Mouse (Mus musculus): ENCODE results near the gene Pik3r5. TPM values are rescaled to one million over a fixed set of nuclear protein-coding genes. Genes with fewer than 3 reads are reported as not detected.
A peak's percentile ranks its signal among the peaks of the same experiment; 100 is the strongest.

The Pik3r5 gene
- polyA plus RNA-seq, 1 experiment from 2014 or later: 0.24 TPM

- no peak overlapping the region for H3K4me3 ChIP-seq (ENCODE audit: low read depth, low read length)
- DNase-seq (ENCODE audit: low spot score) (no peak), ATAC-seq (ENCODE audit: low FRiP score, low TSS enrichment) (no peak)
- no peaks in the 10 kb centered on the region for H3K4me1 ChIP-seq (replicated peaks; ENCODE audit: control insufficient read depth, insufficient read depth)
- TF ChIP-seq CTCF (IDR thresholded peaks at IDR 0.05; ENCODE audit: low read depth) (no peak), EP300 (optimal IDR thresholded peaks at IDR 0.05) (no peak)
- H3K27me3 ChIP-seq (ENCODE audit: control insufficient read depth, insufficient read depth, low read length): no peaks in the 10 kb centered on the region
- no peaks in the 10 kb centered on the region for H3K9me3 ChIP-seq (ENCODE audit: control insufficient read depth, low read length)
- H3K9ac ChIP-seq (ENCODE audit: low read length): no peak overlapping the region
- H3K27ac ChIP-seq (replicated peaks): no peak overlapping the region
- H3K36me3 ChIP-seq (ENCODE audit: control insufficient read depth, insufficient read depth, low read length): no peaks in the 10 kb centered on the region
- no peak overlapping the region for H3K4me2 ChIP-seq (replicated peaks; ENCODE audit: low read depth)
These were observed 50.1 kb downstream of the Pik3r5 start for GRCm38 (mm10) chr11:68482001-68482400.

- H3K4me3 ChIP-seq (ENCODE audit: low read depth, low read length): no peak overlapping the region
- no peaks in the 10 kb centered on the region for H3K4me1 ChIP-seq (replicated peaks; ENCODE audit: control insufficient read depth, insufficient read depth)
- H3K4me2 ChIP-seq (replicated peaks; ENCODE audit: low read depth): no peak overlapping the region
- H3K9ac ChIP-seq (ENCODE audit: low read length): no peak overlapping the region
- no peaks in the 10 kb centered on the region for H3K27me3 ChIP-seq (ENCODE audit: control insufficient read depth, insufficient read depth, low read length)
- no peaks in the 10 kb centered on the region for H3K9me3 ChIP-seq (ENCODE audit: control insufficient read depth, low read length)
- no peak overlapping the region for H3K27ac ChIP-seq (replicated peaks)
- ATAC-seq (ENCODE audit: low FRiP score, low TSS enrichment) (no peak), DNase-seq (ENCODE audit: low spot score) (no peak)
- TF ChIP-seq EP300 (optimal IDR thresholded peaks at IDR 0.05) (no peak), CTCF (IDR thresholded peaks at IDR 0.05; ENCODE audit: low read depth) (no peak)
- 63% methylated on average over 6 of the region's 6 CpGs for WGBS
- H3K36me3 ChIP-seq (ENCODE audit: control insufficient read depth, insufficient read depth, low read length): no peaks in the 10 kb centered on the region
These were observed 51.3 kb downstream of the Pik3r5 start for GRCm38 (mm10) chr11:68483213-68483612.

GRCm38 (mm10) chr11:68484431-68484830, 52.5 kb downstream of the Pik3r5 start:
- 70% methylated on average over 3 of the region's 3 CpGs for WGBS
- no peak for DNase-seq (ENCODE audit: low spot score)
- H3K9me3 ChIP-seq (ENCODE audit: control insufficient read depth, low read length): no peaks in the 10 kb centered on the region
- no peaks in the 10 kb centered on the region for H3K36me3 ChIP-seq (ENCODE audit: control insufficient read depth, insufficient read depth, low read length)
- H3K4me2 ChIP-seq (replicated peaks; ENCODE audit: low read depth): no peak overlapping the region
- TF ChIP-seq CTCF (IDR thresholded peaks at IDR 0.05; ENCODE audit: low read depth): no peak
- no peak for TF ChIP-seq EP300 (optimal IDR thresholded peaks at IDR 0.05)
- H3K4me1 ChIP-seq (replicated peaks; ENCODE audit: control insufficient read depth, insufficient read depth): no peaks in the 10 kb centered on the region
- no peak overlapping the region for H3K9ac ChIP-seq (ENCODE audit: low read length)
- H3K27me3 ChIP-seq (ENCODE audit: control insufficient read depth, insufficient read depth, low read length): no peaks in the 10 kb centered on the region
- no peak overlapping the region for H3K27ac ChIP-seq (replicated peaks)
- H3K4me3 ChIP-seq (ENCODE audit: low read depth, low read length): no peak overlapping the region
- ATAC-seq (ENCODE audit: low FRiP score, low TSS enrichment): no peak

- no peaks in the 10 kb centered on the region for H3K27me3 ChIP-seq (ENCODE audit: control insufficient read depth, insufficient read depth, low read length)
- DNase-seq (ENCODE audit: low spot score): peak; percentile 63
- TF ChIP-seq EP300 (optimal IDR thresholded peaks at IDR 0.05): no peak
- peak; percentile 94 for TF ChIP-seq CTCF (IDR thresholded peaks at IDR 0.05; ENCODE audit: low read depth)
- H3K9me3 ChIP-seq (ENCODE audit: control insufficient read depth, low read length): no peaks in the 10 kb centered on the region
- H3K9ac ChIP-seq (ENCODE audit: low read length): no peak overlapping the region
- H3K4me3 ChIP-seq (ENCODE audit: low read depth, low read length): no peak overlapping the region
- H3K4me1 ChIP-seq (replicated peaks; ENCODE audit: control insufficient read depth, insufficient read depth): no peaks in the 10 kb centered on the region
- 35% methylated on average over 8 of the region's 8 CpGs for WGBS
- ATAC-seq (ENCODE audit: low FRiP score, low TSS enrichment): peak; percentile 64
- H3K4me2 ChIP-seq (replicated peaks; ENCODE audit: low read depth): no peak overlapping the region
- H3K27ac ChIP-seq (replicated peaks): no peak overlapping the region
- H3K36me3 ChIP-seq (ENCODE audit: control insufficient read depth, insufficient read depth, low read length): no peaks in the 10 kb centered on the region
These were observed 53.5 kb downstream of the Pik3r5 start for GRCm38 (mm10) chr11:68485206-68485942.

GRCm38 (mm10) chr11:68486093-68486492, 54.2 kb downstream of the Pik3r5 start:
- Histone ChIP-seq H3K4me1 (replicated peaks; ENCODE audit: control insufficient read depth, insufficient read depth) (no peaks in the 10 kb centered on the region), H3K4me3 (ENCODE audit: low read depth, low read length) (no peak overlapping the region), H3K4me2 (replicated peaks; ENCODE audit: low read depth) (no peak overlapping the region), H3K27me3 (ENCODE audit: control insufficient read depth, insufficient read depth, low read length) (no peaks in the 10 kb centered on the region), H3K9me3 (ENCODE audit: control insufficient read depth, low read length) (no peaks in the 10 kb centered on the region), H3K27ac (replicated peaks) (no peak overlapping the region), H3K9ac (ENCODE audit: low read length) (no peak overlapping the region), H3K36me3 (ENCODE audit: control insufficient read depth, insufficient read depth, low read length) (no peaks in the 10 kb centered on the region)
- no peak for ATAC-seq (ENCODE audit: low FRiP score, low TSS enrichment)
- 90% methylated on average over 3 of the region's 3 CpGs for WGBS
- DNase-seq (ENCODE audit: low spot score): no peak
- TF ChIP-seq EP300 (optimal IDR thresholded peaks at IDR 0.05) (no peak), CTCF (IDR thresholded peaks at IDR 0.05; ENCODE audit: low read depth) (peak; percentile 53)

GRCm38 (mm10) chr11:68487720-68488119, 55.8 kb downstream of the Pik3r5 start:
- TF ChIP-seq CTCF (IDR thresholded peaks at IDR 0.05; ENCODE audit: low read depth): no peak
- no peak for TF ChIP-seq EP300 (optimal IDR thresholded peaks at IDR 0.05)
- H3K4me3 ChIP-seq (ENCODE audit: low read depth, low read length): no peak overlapping the region
- ATAC-seq (ENCODE audit: low FRiP score, low TSS enrichment) (no peak), DNase-seq (ENCODE audit: low spot score) (no peak)
- 72% methylated on average over 10 of the region's 10 CpGs for WGBS
- H3K27ac ChIP-seq (replicated peaks): 0 out of 2 replicates have a peak overlapping the region, but pooled peaks have one; percentile 49
- no peak overlapping the region for H3K9ac ChIP-seq (ENCODE audit: low read length)
- H3K36me3 ChIP-seq (ENCODE audit: control insufficient read depth, insufficient read depth, low read length): no peaks in the 10 kb centered on the region
- H3K27me3 ChIP-seq (ENCODE audit: control insufficient read depth, insufficient read depth, low read length): no peaks in the 10 kb centered on the region
- H3K9me3 ChIP-seq (ENCODE audit: control insufficient read depth, low read length): no peaks in the 10 kb centered on the region
- H3K4me2 ChIP-seq (replicated peaks; ENCODE audit: low read depth): no peak overlapping the region
- no peaks in the 10 kb centered on the region for H3K4me1 ChIP-seq (replicated peaks; ENCODE audit: control insufficient read depth, insufficient read depth)

All from stomach, postnatal 0 days (tissue).